Mouse (Mus musculus): ENCODE data around the gene Homer2.

Homer2 gene

GRCm38 (mm10) chr7:81707471-81708140 lies at the start of gene Homer2:
Gene Homer2 (minus strand): TSS chr7:81707527.
- DNase-seq (ENCODE audit: low read depth), result no peak

DNA sequence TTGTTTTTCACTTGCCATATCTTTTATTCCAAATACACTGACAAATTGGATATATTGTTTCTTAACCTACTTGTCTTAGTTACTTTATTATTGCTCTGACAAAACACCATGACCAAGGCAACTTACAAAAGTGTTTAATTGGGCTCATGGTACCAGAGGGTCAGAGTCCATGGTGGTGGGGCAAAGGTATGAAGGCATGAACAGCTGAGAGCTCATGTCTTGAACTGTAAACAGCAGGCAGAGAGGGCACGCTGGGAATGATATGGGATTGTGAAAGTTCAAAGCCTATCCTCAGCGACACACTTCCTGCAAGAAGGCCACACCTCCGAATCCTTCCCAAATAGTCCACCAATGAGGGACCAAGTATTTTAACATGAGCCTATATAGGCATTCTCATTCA lies 40.6 kb upstream of the Homer2 start:
- no peak for DNase-seq (ENCODE audit: low read depth)

GRCm38 (mm10) chr7:81744145-81744544 lies 36.8 kb upstream of the Homer2 start:
- peak; percentile 40 for DNase-seq (ENCODE audit: low read depth)

- DNase-seq (ENCODE audit: low read depth), result no peak
Observed at GRCm38 (mm10) chr7:81740010-81740409, 32.7 kb upstream of the Homer2 start.

DNA sequence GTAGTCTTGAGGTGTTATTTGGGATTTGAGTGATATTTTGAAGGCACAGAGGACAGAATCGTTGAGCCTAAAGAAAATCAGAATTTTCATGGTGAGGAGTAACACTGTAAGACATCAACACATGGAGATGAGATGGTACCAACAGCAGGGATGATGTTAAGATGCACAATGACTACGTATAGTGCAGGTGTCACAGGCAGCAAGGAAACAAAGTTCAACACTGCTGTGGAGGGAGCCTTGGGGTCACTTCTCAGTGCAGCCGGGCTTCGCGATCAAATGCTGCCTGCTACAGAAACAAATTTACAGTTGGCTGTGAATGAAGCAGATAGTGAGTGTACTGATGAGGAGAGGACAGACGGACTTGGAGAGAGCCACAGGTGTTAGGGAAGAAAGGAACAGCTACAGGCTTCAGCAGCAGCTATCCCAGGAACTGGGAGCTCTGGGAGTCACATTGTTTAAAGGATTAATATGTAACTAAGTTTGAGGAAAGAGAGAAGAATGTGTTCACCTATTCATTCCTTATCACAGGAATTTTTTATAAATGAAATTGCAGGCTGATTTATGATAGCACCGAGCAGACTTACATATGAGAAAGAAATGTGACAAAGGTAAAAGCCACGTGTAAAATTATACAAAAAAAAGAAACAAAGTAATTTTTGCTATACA lies 31.5 kb upstream of the Homer2 start:
- DNase-seq (ENCODE audit: low read depth), result no peak

- DNase-seq (ENCODE audit: low read depth), result no peak
Observed at GRCm38 (mm10) chr7:81735300-81736048, 28.1 kb upstream of the Homer2 start.

DNA sequence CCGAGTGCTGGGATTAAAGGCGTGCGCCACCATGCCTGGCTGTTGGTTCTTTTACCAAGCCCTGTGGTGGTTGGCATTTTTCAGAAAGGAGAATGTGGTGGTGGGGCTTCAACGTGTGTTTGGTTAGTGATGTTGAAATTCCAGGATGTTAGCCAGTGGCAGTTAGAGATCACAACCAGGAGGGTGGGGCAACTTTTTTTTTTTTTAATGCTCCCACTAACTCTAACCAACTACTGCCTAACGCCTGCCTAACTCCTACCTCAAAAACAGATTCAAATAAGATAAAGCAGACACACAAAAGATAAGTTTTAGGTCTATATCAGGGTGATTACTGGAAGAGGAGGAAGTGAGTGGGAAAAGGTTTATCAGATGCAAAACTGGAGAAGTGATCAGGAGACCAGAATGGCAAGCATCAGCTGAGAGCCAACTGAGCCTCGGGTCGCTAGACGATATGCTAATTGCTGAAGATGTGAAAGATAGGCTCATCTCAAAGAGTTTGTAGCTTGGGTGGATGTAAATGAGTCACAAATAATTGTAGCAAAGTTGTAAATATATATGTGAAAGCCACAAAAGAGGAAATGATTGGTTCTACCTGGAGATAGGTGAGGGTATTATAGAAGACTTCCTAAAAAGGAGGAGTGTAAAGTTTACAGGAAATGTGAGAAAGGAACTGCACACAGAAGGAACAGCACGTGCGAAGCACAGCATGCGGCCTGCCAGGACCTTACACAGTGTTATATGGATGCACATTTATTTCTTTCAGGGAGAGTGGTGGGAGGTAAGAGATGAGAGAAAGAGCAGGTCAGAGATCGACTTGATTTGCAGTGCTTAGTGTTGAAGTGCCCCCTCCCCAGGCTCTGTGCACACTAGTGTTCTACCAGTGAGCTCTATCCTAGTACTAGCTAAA lies 25.1 kb upstream of the Homer2 start:
- DNase-seq (ENCODE audit: low read depth), result no peak

DNA sequence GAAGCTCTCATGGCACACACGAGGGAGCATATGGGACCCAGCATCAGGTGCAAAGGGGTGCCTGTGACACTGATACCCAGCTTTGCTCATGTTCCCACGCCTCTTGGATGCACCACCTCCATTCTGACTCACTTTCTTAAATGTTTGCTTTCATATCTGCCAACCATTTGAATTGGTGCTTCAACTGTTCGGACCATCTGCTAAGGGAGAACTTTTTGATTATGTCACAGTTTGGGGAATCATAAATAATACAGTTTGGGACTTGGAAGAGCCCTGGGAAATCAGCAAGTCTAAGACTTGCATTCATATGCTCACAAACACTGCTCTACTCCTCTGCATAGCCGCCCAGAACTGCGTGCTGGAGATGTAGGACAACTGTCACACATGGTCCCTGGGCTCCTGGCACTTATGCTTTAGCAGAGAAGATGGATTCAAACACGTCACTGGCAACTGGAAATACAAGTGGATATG lies 23.9 kb upstream of the Homer2 start:
- no peak for DNase-seq (ENCODE audit: low read depth)

DNA sequence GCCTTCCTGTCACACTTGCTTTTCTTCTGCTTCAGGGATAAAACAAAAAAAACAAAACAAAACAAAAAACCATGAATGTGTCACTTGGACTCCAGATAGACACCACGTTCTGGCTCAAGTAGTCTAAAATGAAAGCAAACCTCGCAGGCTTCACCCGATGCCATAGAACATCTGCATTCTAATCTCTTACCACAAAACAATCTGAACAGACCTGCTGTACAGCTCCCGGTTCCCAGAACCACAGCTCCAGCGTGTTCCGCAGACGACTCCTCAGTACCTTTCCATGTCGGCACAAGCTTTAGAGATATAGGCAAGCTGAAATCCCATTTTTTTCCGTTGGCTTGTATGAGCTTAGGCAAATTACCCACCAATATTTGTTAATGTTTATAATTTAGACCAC lies 22.5 kb upstream of the Homer2 start:
- DNase-seq (ENCODE audit: low read depth), result no peak

DNA sequence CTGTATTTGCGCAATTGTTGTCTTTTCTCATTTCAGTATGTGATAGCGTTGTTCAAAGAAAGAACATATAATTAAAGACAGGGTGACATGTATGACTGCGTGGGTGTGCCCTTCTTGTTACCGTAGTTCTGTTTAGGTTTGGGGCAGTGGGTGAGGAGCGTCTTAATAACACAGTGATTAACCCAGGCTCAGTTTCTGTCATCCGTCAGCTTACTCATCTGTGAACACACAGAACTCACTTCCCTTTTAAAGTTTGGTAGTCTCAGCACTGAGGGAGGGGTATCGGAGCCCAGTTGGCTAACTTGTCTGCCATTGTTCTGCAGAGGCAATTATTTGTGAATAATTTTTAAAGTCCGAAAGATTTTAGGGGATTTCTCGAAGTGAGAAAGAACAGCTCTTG lies 20.4 kb upstream of the Homer2 start:
- DNase-seq (ENCODE audit: low read depth), result no peak

- no peak for DNase-seq (ENCODE audit: low read depth)
Observed at GRCm38 (mm10) chr7:81726728-81727005, 19.3 kb upstream of the Homer2 start.

DNA sequence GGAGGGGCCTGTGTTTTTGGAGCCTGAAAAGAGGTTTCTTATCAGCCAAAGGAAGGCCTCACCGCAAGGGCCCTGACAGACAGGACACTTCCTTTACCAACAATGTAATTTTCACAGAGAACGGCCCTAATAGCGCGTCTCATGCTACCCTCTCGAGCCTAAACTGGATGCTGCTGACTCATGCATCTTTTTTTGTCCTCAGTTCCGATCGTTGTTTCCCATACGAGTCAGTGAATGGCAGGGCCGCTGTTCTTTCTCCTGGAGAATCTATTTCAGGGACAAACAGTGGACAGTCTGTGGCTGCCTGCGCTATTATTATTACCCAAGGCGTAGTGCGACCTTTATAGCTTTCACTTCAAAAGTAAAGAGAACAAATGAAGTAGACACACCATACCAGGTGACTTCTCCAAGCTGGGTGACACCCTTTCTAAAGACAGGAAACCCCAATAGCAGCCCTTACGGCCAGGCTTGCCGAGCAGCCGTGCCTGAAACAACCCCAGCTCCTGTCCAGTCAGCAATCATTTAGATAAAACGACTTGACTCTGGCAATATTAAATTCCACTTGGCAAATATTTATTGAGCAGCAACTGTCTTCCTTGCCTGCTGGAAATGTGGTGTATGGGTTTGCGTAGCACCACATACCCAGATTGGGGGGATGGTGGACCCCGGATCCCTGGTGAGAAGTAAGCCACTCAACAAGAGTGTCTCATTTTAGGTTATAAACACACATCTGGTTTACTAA lies 18.8 kb upstream of the Homer2 start:
- DNase-seq (ENCODE audit: low read depth), result no peak

GRCm38 (mm10) chr7:81723851-81724250 lies 16.5 kb upstream of the Homer2 start:
- DNase-seq (ENCODE audit: low read depth), result no peak

DNA sequence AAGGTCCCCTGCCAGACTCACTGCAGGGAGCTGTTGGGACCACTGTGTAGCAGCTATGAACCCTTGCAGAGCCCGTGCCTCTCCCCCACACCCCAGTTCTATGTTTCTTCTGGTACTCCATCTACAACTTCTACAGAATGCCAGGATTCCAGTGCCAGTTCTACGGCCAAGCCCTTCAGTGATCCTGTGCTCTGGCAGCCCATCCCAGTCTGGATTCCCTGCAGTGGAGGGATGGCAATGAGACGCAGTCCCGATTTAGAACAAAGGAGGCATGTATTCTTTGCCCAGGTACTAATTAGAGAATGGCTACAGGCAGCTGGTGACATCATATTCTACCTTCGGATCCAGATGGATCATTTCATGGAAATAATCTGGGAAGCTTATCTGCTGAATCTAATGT lies 13.9 kb upstream of the Homer2 start:
- no peak for DNase-seq (ENCODE audit: low read depth)

DNA sequence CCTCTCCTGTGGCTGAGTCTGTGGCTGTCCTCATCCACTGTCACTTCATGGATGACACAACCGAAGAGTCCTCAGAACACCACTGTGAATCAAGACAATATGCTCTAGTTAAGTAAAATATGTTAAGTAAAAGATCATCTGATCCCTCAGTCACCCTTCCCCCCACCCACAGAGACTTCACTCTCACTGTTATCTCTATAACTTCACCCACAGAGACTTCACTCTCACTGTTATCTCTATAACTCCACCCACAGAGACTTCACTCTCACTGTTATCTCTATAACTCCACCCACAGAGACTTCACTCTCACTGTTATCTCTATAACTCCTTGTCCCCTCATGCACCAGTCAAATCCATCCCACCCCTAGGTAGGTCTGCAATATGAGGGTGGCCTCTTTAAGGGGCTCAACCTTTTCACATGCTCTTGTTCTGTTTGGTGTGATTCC lies 11.9 kb upstream of the Homer2 start:
- DNase-seq (ENCODE audit: low read depth), result peak; percentile 34

DNA sequence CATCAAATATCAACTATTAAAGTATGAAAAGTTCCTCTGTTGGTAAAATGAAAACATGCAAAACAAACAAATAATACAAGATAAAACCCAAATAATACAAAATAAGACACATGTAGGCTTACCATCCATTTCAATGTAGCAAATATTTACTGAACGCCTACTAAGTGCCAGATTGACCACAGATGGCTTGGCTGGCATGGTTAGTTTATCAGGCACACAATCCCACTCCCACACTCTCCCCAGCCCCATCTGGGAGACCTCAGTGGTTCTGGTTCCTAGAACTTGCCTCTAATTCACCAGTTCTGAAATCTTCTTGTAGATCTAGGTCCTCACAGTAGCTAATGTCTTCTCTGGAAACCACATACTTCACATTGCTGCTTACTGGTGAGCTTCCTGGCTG lies 11.3 kb upstream of the Homer2 start:
- DNase-seq (ENCODE audit: low read depth), result no peak

DNA sequence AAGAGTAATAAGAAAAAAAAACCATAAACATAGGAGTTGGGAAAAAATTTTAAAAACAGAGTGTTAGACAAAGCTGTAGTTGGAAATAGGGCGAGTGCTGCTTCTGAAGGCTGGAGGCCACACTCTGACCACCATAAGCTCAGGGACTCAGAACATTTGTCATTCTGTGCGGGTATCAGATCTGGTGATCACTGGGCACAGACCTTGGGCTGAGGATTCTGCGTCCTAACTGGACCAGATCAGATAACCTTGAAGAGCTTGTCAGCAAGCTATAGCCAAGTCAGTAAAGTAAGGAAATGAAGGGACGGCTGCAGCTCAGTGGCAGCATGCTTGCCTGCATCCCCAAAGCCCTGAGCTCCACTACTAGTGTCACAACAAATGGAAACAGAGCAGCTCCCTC lies 2.8 kb upstream of the Homer2 start:
- no peak for DNase-seq (ENCODE audit: low read depth)

GRCm38 (mm10) chr7:81708165-81708564 lies 838 bp upstream of the Homer2 start:
- DNase-seq (ENCODE audit: low read depth), result no peak

- DNase-seq (ENCODE audit: low read depth), result no peak
Observed at GRCm38 (mm10) chr7:81706416-81707391, 623 bp downstream of the Homer2 start.

DNA sequence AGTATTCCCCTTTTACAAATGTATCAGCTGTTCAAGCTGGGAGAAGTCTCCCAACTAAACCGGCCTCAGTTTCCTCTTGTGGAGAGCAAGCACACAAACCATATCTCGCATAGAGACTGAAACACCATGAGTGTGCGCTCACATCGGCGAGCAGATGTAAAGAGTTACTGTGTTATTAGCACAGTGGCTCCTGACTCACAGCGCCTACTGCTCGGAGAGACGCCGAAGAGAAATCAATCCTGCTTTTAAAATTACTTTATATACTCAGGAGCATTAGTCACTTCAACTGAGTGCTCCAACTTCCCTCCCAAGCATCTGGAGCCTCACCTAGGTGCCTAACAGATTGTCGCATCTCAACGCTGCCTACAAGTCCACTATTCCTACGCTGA lies 1.3 kb downstream of the Homer2 start:
- DNase-seq (ENCODE audit: low read depth), result no peak
